In the genomic region with DNA sequence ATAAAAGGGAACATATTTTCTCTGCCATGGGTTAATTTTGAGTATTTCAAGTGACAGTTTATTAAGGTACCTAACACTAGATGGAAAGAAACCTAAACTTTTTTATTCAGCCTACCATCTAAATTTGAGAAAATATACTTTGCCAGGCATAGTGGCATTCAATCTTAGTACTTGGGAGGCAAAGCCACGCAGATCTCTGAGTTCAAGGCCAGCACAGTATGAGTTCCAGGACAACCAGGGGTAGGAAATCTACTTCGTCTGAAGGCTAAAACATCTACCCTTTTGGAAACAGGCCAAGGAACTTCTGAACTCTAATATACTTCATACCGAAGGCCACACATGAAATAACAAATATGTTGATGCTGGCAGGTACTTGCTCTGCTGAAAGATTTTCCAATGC, we compare ENCODE assay signal across 32 mouse cellular contexts.
"Had no signal": no experiment of that assay in that cellular context is flagged by ENCODE, and none has a peak within 500 bp of the region (broad histone marks: within the 10 kb centered on the region; RNA-seq: fewer than 3 reads in every experiment).

No protein-coding gene starts in this region.

- H3K36me3 ChIP-seq: heart, embryonic 15.5 days had no signal

- ATAC-seq: hindbrain, embryonic 16.5 days; hindbrain, postnatal 0 days; inflammation-experienced regulatory T-cells, adult 6 months; intestine, embryonic 15.5 days; intestine, embryonic 16.5 days; intestine, postnatal 0 days had no signal

- H3K4me2 ChIP-seq: heart, embryonic 15.5 days; hindbrain, embryonic 12.5 days; hindbrain, embryonic 13.5 days; hindbrain, embryonic 14.5 days; hindbrain, embryonic 15.5 days; intestine, embryonic 15.5 days; kidney, embryonic 15.5 days had no signal

- H3K9ac ChIP-seq: heart, embryonic 15.5 days; hindbrain, embryonic 12.5 days; hindbrain, embryonic 13.5 days; hindbrain, embryonic 14.5 days; hindbrain, embryonic 15.5 days; intestine, embryonic 15.5 days; kidney, embryonic 15.5 days had no signal

- H3K9me3 ChIP-seq: heart, embryonic 15.5 days; hindbrain, embryonic 10.5 days; hindbrain, embryonic 12.5 days; hindbrain, embryonic 13.5 days; hindbrain, embryonic 15.5 days; intestine, embryonic 15.5 days; kidney, embryonic 15.5 days had no signal

- H3K4me3 ChIP-seq: heart, embryonic 15.5 days; hindbrain, embryonic 10.5 days; hindbrain, embryonic 12.5 days; hindbrain, embryonic 13.5 days; hindbrain, embryonic 15.5 days; intestine, embryonic 15.5 days; kidney, embryonic 15.5 days; layer of hippocampus, adult 2 months; left cerebral cortex, adult 2 months had no signal

- H3K4me1 ChIP-seq: hindbrain, embryonic 10.5 days; intestine, embryonic 15.5 days had no signal

- DNase-seq: heart, postnatal 10 days; heart, postnatal 14 days; heart, postnatal 36 days; heart, postnatal 4 days; kidney, adult 11 months; kidney, adult 18-20 months; kidney, adult 2 months; kidney, adult 8-10 months; kidney, adult 9 months; kidney, postnatal 10 days; kidney, postnatal 14 days; kidney, postnatal 25 days; kidney, postnatal 36 days; kidney, postnatal 4 days; layer of hippocampus, adult 9-11 months; layer of hippocampus, postnatal 36 days had no signal

- H3K27ac ChIP-seq: hindbrain, embryonic 10.5 days; hindbrain, embryonic 12.5 days; hindbrain, embryonic 13.5 days; hindbrain, embryonic 14.5 days; hindbrain, embryonic 15.5 days; hindbrain, postnatal 0 days; intestine, embryonic 15.5 days; kidney, embryonic 15.5 days; kidney, postnatal 0 days; left cerebral cortex, adult 2 months had no signal

- H3K27me3 ChIP-seq: heart, embryonic 15.5 days; hindbrain, embryonic 12.5 days; hindbrain, embryonic 13.5 days; hindbrain, embryonic 15.5 days; intestine, embryonic 15.5 days; kidney, embryonic 15.5 days had no signal
